Mouse (Mus musculus): ENCODE results near the gene Pofut2. TPM values are rescaled to one million over a fixed set of nuclear protein-coding genes. Genes with fewer than 3 reads are reported as not detected.

Gene Pofut2
- polyA plus RNA-seq, 1 experiment: 89.9 TPM

- TF ChIP-seq CEBPB (IDR thresholded peaks at IDR 0.05; ENCODE audit: insufficient read depth, poor library complexity, severe bottlenecking): no peak
- no peak for TF ChIP-seq E2F4 (IDR thresholded peaks at IDR 0.05; ENCODE audit: insufficient read depth)
- TF ChIP-seq MAX (IDR thresholded peaks at IDR 0.05; ENCODE audit: low read depth): no peak
- TF ChIP-seq MYOD1 (IDR thresholded peaks at IDR 0.05; ENCODE audit: control insufficient read depth in 1 of 3, insufficient read length in 2 of 3, low read depth in 2 of 3): no peak
- no peak for TF ChIP-seq MYOG (IDR thresholded peaks at IDR 0.05; ENCODE audit: control insufficient read depth in 1 of 3, insufficient read depth in 1 of 3, insufficient read length in 2 of 3, low read depth in 2 of 3)
- TF ChIP-seq POLR2A (IDR thresholded peaks at IDR 0.05; ENCODE audit: insufficient read length, low read depth): no peak
- TF ChIP-seq TCF12 (IDR thresholded peaks at IDR 0.05; ENCODE audit: insufficient read depth, poor library complexity, severe bottlenecking): no peak
- no peak for TF ChIP-seq USF1 (IDR thresholded peaks at IDR 0.05; ENCODE audit: low read depth)
- Histone ChIP-seq H3K79me2 (ENCODE audit: control insufficient read depth, insufficient read depth) (peaks cover 23% of the 10 kb centered on the region), H3K36me3 (ENCODE audit: control insufficient read depth, insufficient read depth) (no peaks in the 10 kb centered on the region), H3ac (ENCODE audit: control insufficient read depth, insufficient read length) (no peak overlapping the region), H3K4me2 (ENCODE audit: low read depth) (no peak overlapping the region), H3K27me3 (ENCODE audit: control insufficient read depth, insufficient read depth, insufficient read length) (no peaks in the 10 kb centered on the region), H3K4me3 (no peak overlapping the region)
Measured at GRCm38 (mm10) chr10:77255676-77256075, 3.3 kb upstream of the Pofut2 start.

- peaks cover 7% of the 10 kb centered on the region for H3K36me3 ChIP-seq (ENCODE audit: control insufficient read depth, insufficient read depth)
- peak overlapping the region; percentile 69 for H3K4me3 ChIP-seq
- TF ChIP-seq CEBPB (IDR thresholded peaks at IDR 0.05; ENCODE audit: insufficient read depth, poor library complexity, severe bottlenecking): no peak
- TF ChIP-seq MYOD1 (IDR thresholded peaks at IDR 0.05; ENCODE audit: control insufficient read depth in 1 of 3, insufficient read length in 2 of 3, low read depth in 2 of 3): no peak
- no peak for TF ChIP-seq TCF12 (IDR thresholded peaks at IDR 0.05; ENCODE audit: insufficient read depth, poor library complexity, severe bottlenecking)
- no peak for TF ChIP-seq MYOG (IDR thresholded peaks at IDR 0.05; ENCODE audit: control insufficient read depth in 1 of 3, insufficient read depth in 1 of 3, insufficient read length in 2 of 3, low read depth in 2 of 3)
- no peak for TF ChIP-seq REST (IDR thresholded peaks at IDR 0.05; ENCODE audit: insufficient read depth, insufficient read length)
- no peak for TF ChIP-seq E2F4 (IDR thresholded peaks at IDR 0.05; ENCODE audit: insufficient read depth)
- TF ChIP-seq POLR2A (IDR thresholded peaks at IDR 0.05; ENCODE audit: insufficient read length, low read depth): no peak
- TF ChIP-seq USF1 (IDR thresholded peaks at IDR 0.05; ENCODE audit: low read depth): no peak
- no peak for TF ChIP-seq TCF3 (IDR thresholded peaks at IDR 0.05; ENCODE audit: insufficient read length, low read depth)
- peak overlapping the region; percentile 94 for H3K4me2 ChIP-seq (ENCODE audit: low read depth)
- H3ac ChIP-seq (ENCODE audit: control insufficient read depth, insufficient read length): no peak overlapping the region
- no peaks in the 10 kb centered on the region for H3K27me3 ChIP-seq (ENCODE audit: control insufficient read depth, insufficient read depth, insufficient read length)
- H3K79me2 ChIP-seq (ENCODE audit: control insufficient read depth, insufficient read depth): peaks cover 15% of the 10 kb centered on the region
Measured at GRCm38 (mm10) chr10:77258041-77258590, 902 bp upstream of the Pofut2 start.

GRCm38 (mm10) chr10:77260166-77260875 is 1.3 kb downstream of the Pofut2 start:
- Histone ChIP-seq H3K27me3 (ENCODE audit: control insufficient read depth, insufficient read depth, insufficient read length) (no peaks in the 10 kb centered on the region), H3ac (ENCODE audit: control insufficient read depth, insufficient read length) (peak overlapping the region; percentile 53), H3K79me2 (ENCODE audit: control insufficient read depth, insufficient read depth) (peaks cover 15% of the 10 kb centered on the region), H3K36me3 (ENCODE audit: control insufficient read depth, insufficient read depth) (peaks cover 22% of the 10 kb centered on the region), H3K4me2 (ENCODE audit: low read depth) (peak overlapping the region; percentile 97), H3K4me3 (peak overlapping the region; percentile 69)
- no peak for TF ChIP-seq MYOG (IDR thresholded peaks at IDR 0.05; ENCODE audit: control insufficient read depth in 1 of 3, insufficient read depth in 1 of 3, insufficient read length in 2 of 3, low read depth in 2 of 3)
- TF ChIP-seq MAX (IDR thresholded peaks at IDR 0.05; ENCODE audit: low read depth): no peak
- no peak for TF ChIP-seq E2F4 (IDR thresholded peaks at IDR 0.05; ENCODE audit: insufficient read depth)
- TF ChIP-seq POLR2A (IDR thresholded peaks at IDR 0.05; ENCODE audit: insufficient read length, low read depth): no peak
- no peak for TF ChIP-seq TCF12 (IDR thresholded peaks at IDR 0.05; ENCODE audit: insufficient read depth, poor library complexity, severe bottlenecking)
- no peak for TF ChIP-seq MYOD1 (IDR thresholded peaks at IDR 0.05; ENCODE audit: control insufficient read depth in 1 of 3, insufficient read length in 2 of 3, low read depth in 2 of 3)
- no peak for TF ChIP-seq USF1 (IDR thresholded peaks at IDR 0.05; ENCODE audit: low read depth)
- TF ChIP-seq CEBPB (IDR thresholded peaks at IDR 0.05; ENCODE audit: insufficient read depth, poor library complexity, severe bottlenecking): no peak
- no peak for TF ChIP-seq SRF (IDR thresholded peaks at IDR 0.05; ENCODE audit: control insufficient read depth, insufficient read length, low read depth)
- TF ChIP-seq POLR2AphosphoS2 (IDR thresholded peaks at IDR 0.05; ENCODE audit: insufficient read length, low read depth): no peak

GRCm38 (mm10) chr10:77266281-77266680 is 7.3 kb downstream of the Pofut2 start:
- no peaks in the 10 kb centered on the region for H3K27me3 ChIP-seq (ENCODE audit: control insufficient read depth, insufficient read depth, insufficient read length)
- no peak for TF ChIP-seq CEBPB (IDR thresholded peaks at IDR 0.05; ENCODE audit: insufficient read depth, poor library complexity, severe bottlenecking)
- no peak for TF ChIP-seq E2F4 (IDR thresholded peaks at IDR 0.05; ENCODE audit: insufficient read depth)
- no peak for TF ChIP-seq MAX (IDR thresholded peaks at IDR 0.05; ENCODE audit: low read depth)
- no peak for TF ChIP-seq REST (IDR thresholded peaks at IDR 0.05; ENCODE audit: insufficient read depth, insufficient read length)
- no peak for TF ChIP-seq SRF (IDR thresholded peaks at IDR 0.05; ENCODE audit: control insufficient read depth, insufficient read length, low read depth)
- TF ChIP-seq POLR2A (IDR thresholded peaks at IDR 0.05; ENCODE audit: insufficient read length, low read depth): no peak
- no peak for TF ChIP-seq TCF12 (IDR thresholded peaks at IDR 0.05; ENCODE audit: insufficient read depth, poor library complexity, severe bottlenecking)
- TF ChIP-seq TCF3 (IDR thresholded peaks at IDR 0.05; ENCODE audit: insufficient read length, low read depth): no peak
- TF ChIP-seq MYOG (IDR thresholded peaks at IDR 0.05; ENCODE audit: control insufficient read depth in 1 of 3, insufficient read depth in 1 of 3, insufficient read length in 2 of 3, low read depth in 2 of 3): no peak
- no peak for TF ChIP-seq POLR2AphosphoS2 (IDR thresholded peaks at IDR 0.05; ENCODE audit: insufficient read length, low read depth)
- no peak for TF ChIP-seq USF1 (IDR thresholded peaks at IDR 0.05; ENCODE audit: low read depth)
- no peak for TF ChIP-seq MYOD1 (IDR thresholded peaks at IDR 0.05; ENCODE audit: control insufficient read depth in 1 of 3, insufficient read length in 2 of 3, low read depth in 2 of 3)
- no peak overlapping the region for H3ac ChIP-seq (ENCODE audit: control insufficient read depth, insufficient read length)
- no peak overlapping the region for H3K4me3 ChIP-seq
- H3K36me3 ChIP-seq (ENCODE audit: control insufficient read depth, insufficient read depth): peaks cover 37% of the 10 kb centered on the region
- H3K79me2 ChIP-seq (ENCODE audit: control insufficient read depth, insufficient read depth): no peaks in the 10 kb centered on the region
- no peak overlapping the region for H3K4me2 ChIP-seq (ENCODE audit: low read depth)
